Mouse (Mus musculus) layer of hippocampus, postnatal 36 days (tissue): ENCODE measurements around the gene Myrf. TPM values are rescaled to one million over a fixed set of nuclear protein-coding genes. Genes with fewer than 3 reads are reported as not detected.

Source experiments
- DNase-seq, 2 experiments: peaks; one replicate each; pipeline ENCODE4 v3.0.0; 2022
- total RNA-seq, 2 experiments: library from RNA; stranded (reverse); gene quantifications; 2 replicates each; pipeline ENCODE4 v1.2.3; 2021

Myrf gene
- total RNA-seq, 2 experiments from 2014 or later, result 27.5 to 30.5 TPM

GRCm38 (mm10) chr19:10248128-10248527 is 7.6 kb upstream of the Myrf start:
- no peak for DNase-seq

- DNase-seq, result no peak
Observed at GRCm38 (mm10) chr19:10247165-10247564, 6.6 kb upstream of the Myrf start.

- peak in 1 of 2 experiments; percentile 57 for DNase-seq
Observed at GRCm38 (mm10) chr19:10244183-10244582, 3.6 kb upstream of the Myrf start.

GRCm38 (mm10) chr19:10242916-10243315 is 2.4 kb upstream of the Myrf start:
- DNase-seq, result peak; percentile 30 to 51

- DNase-seq, result no peak
Observed at GRCm38 (mm10) chr19:10239975-10240653, 434 bp downstream of the Myrf start.

- no peak for DNase-seq
Observed at GRCm38 (mm10) chr19:10239419-10239818, 1.1 kb downstream of the Myrf start.

GRCm38 (mm10) chr19:10238477-10238876 is 2.1 kb downstream of the Myrf start:
- DNase-seq, result no peak

- DNase-seq, result no peak
Observed at GRCm38 (mm10) chr19:10235784-10236565, 4.6 kb downstream of the Myrf start.

GRCm38 (mm10) chr19:10232327-10233017 is 8.1 kb downstream of the Myrf start:
- peak in 1 of 2 experiments; percentile 34 for DNase-seq

- DNase-seq, result no peak
Observed at GRCm38 (mm10) chr19:10231871-10232270, 8.7 kb downstream of the Myrf start.

- no peak for DNase-seq
Observed at GRCm38 (mm10) chr19:10231016-10231415, 9.5 kb downstream of the Myrf start.

GRCm38 (mm10) chr19:10225767-10226166 is 14.8 kb downstream of the Myrf start:
- DNase-seq, result no peak

- DNase-seq, result no peak
Observed at GRCm38 (mm10) chr19:10224637-10225453, 15.7 kb downstream of the Myrf start.

GRCm38 (mm10) chr19:10223561-10223960 is 17.0 kb downstream of the Myrf start:
- DNase-seq, result no peak

GRCm38 (mm10) chr19:10222656-10223055 is 17.9 kb downstream of the Myrf start:
- no peak for DNase-seq

GRCm38 (mm10) chr19:10221585-10221984 is 19.0 kb downstream of the Myrf start:
- DNase-seq, result no peak

GRCm38 (mm10) chr19:10219593-10219992 is 21.0 kb downstream of the Myrf start:
- no peak for DNase-seq

- DNase-seq, result peak in 1 of 2 experiments; percentile 40
Observed at GRCm38 (mm10) chr19:10219108-10219507, 21.4 kb downstream of the Myrf start.

- DNase-seq, result no peak
Observed at GRCm38 (mm10) chr19:10216101-10216500, 24.4 kb downstream of the Myrf start.

- DNase-seq, result no peak
Observed at GRCm38 (mm10) chr19:10213796-10214471, 26.6 kb downstream of the Myrf start.

- no peak for DNase-seq
Observed at GRCm38 (mm10) chr19:10210885-10211284, 29.7 kb downstream of the Myrf start.

- DNase-seq, result no peak
Observed at GRCm38 (mm10) chr19:10208851-10209250, 31.7 kb downstream of the Myrf start.
